Mouse (Mus musculus): ENCODE data around the gene Sec31b.

Sec31b gene

DNA sequence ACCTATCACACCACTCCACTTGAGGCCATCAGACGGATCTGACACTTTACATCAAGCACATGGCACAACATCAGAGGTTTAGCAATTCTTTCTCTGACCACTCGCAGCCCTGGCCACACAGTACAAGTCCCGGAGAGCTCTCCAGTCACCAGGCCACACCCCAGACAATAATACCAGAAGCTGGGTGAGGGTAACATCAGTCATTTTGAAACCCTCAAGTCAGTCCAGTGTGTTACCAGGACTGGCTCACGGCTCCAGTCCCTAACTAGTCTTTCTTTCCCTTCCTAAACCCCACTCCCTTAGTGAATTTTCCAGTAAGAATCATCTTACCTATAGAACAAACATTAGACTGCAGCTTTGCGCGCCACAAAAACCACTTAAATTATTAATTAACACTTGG lies 15.6 kb downstream of the Sec31b start:
- DNase-seq (ENCODE audit: inconsistent ontology term) = no peak

DNA sequence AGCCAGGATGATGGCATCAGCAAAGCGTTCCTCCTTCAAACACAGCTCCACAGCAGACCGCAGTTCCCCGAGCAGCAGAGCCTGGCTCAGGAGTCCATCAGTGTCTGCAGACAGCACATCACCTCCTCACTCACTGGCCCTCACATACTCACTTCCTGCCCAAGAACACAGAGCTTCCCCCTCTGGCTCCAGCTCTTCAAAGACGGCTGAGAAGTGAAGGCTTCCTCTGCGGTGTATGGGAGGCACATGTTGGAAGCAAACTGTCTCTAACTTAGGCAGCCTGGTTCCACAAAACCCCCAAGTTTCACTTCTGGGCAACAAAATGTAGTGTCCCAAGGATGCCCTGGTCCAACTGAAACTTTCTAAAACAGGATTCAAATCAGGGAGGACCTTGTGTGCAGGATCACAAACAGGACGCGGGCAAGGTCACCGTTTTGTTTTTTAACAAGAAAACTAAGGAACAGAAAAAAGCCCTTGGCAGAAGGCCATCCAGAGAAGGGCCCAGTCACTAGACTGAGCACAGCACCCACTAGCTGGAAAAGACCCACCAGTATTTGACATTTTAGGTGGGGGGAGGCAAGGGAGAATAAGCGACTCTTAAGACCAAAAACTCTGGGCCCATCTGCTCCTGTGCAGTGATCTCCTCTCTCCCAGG lies 20.0 kb downstream of the Sec31b start:
- DNase-seq (ENCODE audit: inconsistent ontology term) = no peak

DNA sequence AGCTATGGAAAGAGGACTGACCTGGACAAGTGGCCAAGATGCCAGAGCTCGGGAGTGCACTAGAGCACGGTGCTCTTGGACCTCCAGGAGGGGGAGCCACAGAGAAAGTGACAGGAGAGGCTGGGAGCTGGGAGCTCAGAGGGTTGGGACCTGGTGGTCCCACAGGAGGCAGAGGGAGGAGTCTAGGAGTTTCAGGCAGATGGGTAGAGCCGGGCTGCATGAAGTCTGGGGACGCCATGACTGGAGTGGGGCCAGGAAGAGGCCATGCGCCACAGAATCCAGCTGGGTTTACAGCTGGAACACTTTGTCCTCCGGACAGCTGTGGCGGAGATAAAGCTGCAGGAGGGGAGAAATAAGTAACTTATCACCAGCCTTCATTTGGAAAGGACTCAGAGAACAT lies 26.5 kb downstream of the Sec31b start:
- no peak for DNase-seq (ENCODE audit: inconsistent ontology term)

DNA sequence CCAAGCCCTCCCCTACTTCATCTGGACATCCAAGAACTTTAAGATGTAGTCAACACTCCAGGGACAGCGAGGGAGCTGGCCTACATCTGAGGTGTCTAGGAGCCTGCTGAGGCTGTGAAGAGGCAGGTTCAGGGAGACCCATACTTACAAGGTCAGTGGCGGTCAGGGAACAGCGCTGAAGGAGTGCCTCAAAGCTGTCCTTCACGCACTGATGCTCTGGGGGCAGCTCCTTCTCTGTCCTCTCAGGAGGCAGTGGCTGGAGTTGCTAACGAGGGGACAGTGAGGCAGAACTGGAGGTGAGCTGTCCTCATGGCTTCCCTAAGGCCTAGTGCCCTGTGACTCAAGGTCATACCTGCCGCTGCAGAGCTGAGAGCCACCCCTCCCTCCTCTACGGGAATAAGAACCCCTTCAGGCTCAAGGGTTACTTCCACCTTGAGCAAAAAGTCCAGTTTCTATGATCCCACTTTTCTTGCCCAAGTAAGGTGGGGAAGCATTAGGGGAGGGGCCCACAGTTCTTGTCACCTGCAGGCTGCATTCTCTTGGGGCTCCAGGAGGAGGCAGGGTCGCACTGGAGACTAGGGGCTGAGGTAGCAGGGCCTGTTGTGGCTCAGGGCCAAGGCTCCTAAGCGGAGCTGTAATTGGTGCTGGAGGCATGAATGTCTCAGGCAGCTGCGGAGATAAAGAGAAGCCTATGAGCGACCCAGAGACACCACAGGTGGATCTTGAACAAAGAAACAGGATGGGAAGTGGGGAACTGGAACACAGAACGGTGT lies 27.5 kb downstream of the Sec31b start:
- no peak for DNase-seq (ENCODE audit: inconsistent ontology term)

DNA sequence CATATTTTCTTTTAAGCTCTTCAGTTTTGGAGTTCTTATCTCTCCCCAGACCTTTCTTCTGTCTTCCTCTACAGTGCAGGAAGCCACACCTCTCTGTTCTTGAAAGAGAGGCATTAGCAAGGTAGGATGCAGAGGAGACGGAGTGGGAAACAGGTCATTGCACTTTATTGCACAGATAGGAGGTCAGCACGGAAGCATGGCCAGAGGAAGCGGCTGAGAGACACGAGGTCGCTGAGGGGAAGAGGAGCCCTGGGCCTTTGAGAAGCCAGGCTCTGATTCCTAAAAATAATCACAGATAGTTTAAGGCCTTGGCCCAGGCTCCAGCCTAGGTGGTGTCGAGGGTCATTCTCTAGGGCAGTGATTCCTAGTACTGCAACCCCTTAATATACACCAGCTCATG lies 29.9 kb downstream of the Sec31b start:
- DNase-seq (ENCODE audit: inconsistent ontology term) = no peak

DNA sequence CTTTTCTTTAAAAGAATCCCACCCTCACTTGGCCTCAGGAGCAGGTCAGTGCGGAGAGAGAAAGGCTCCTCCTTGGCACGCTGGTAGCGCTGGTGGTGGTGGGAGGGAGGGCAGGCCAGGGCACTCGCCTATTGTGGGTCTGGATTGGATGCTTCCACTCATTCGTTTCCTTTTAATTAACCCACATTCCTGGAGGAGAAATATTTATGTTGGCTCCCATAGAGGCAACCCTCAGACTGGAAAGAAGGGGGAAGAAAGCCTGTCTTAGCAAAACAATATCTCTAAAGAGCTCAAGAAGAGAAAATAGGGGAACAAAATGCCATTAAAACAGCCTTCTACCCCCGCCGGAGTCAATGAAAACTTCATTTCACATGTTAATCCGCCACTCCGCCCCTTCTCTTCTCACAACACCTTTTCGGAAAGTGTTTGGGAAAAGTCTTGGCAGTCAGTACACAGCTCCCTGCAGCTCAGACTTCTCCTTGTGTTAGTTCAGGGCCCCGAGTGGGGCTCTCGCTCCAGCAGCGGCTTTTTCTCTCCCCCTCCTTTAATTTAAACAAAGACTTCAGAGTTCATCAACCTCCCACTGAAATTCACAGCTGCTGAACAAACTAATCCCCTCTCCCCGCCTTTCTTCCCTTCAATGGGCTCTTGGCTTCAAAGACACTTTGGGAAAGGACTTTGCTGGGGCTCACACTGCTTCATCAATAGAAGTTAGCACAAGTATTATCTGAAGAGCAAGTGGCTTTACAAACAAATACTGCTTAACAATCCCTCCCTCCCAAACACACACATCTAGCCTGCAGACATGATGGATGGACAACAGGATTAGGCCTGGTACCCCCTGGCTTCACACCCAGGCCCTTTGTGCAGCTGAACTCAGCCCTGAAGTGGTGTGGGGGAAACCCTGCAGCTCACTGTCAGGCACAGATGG lies 30.9 kb downstream of the Sec31b start:
- DNase-seq (ENCODE audit: inconsistent ontology term) = peak; percentile 86

DNA sequence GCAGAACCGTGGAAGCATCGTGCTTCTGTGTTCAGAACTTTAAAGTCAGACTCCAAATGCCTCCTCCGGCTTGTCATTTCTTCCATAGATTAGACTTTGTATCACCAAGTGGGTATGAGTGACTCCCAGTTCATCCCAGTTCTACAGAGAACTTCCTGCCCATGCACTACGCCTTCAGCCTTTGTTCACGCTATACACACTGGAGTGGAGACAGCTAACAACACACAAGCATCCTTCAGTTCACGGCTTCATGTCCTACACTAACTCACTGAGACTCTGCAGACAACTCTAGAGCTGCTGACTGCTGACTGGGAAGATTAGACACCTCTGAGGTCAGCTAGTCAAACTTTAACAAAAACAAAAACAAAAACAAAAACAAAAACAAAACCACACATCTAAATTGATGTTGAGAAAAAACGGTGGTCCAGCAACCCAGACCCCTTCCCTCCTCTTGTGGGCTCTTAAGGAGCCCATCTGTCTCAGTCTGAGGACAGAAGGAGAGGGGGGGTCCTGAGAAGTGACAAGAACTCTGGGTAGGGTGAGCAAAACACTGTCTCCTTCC lies 31.7 kb downstream of the Sec31b start:
- no peak for DNase-seq (ENCODE audit: inconsistent ontology term)

DNA sequence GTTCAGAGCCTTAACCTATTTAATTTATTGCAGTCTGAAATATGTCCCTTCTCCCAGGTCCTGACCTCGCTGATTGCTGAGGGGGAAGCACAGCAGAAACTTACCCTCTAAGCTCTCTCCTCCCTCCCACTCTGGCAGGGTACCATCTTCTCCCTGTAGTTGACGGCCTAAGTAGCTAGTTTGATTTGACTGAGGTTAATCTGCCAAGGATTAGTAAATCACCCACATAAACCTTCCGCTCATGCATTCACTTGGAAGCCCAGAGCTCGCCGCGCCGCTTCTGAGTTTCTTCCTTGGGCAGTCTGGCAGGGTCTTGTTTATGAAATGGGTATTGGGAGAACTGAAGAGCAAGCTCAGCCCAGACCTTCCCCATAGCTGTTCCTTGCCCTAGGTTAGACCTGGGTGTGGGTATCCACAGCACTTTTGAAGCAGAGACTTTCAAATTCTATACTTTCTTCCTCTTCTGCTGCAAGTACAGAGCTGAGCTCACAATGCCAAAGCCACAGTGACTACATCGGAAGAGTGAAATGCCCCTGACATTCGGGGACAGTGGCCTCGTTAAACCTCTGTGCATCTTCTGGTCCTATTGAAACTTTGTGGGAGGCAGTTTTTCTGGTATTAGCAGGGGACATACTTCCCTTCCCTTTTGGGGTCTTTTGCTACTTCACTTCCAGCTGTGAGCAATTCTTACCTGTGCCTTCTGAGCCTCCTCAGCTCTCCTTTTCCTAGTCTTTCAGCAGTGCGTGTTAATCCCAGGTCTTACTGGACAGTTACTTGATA lies 32.4 kb downstream of the Sec31b start:
- no peak for DNase-seq (ENCODE audit: inconsistent ontology term)

DNA sequence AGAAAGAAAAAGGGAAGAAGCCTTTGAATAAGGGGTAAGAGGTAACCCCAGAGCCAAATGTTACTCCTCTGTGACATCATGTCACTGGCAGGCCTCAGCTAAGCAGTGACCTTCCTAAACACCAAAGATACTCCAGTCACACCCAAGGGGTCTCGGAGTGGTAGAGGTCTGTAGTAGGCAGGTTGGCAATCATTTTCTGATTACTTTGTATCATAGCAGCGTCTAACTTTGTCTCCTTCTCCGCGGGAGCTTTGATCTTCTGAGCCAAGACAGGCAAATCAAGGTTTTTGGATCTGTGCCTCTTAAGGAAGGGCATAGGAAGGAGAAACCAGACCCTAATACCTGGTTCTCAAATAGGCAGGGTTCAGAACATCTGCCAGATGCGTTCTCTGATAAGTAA lies 33.1 kb downstream of the Sec31b start:
- no peak for DNase-seq (ENCODE audit: inconsistent ontology term)

DNA sequence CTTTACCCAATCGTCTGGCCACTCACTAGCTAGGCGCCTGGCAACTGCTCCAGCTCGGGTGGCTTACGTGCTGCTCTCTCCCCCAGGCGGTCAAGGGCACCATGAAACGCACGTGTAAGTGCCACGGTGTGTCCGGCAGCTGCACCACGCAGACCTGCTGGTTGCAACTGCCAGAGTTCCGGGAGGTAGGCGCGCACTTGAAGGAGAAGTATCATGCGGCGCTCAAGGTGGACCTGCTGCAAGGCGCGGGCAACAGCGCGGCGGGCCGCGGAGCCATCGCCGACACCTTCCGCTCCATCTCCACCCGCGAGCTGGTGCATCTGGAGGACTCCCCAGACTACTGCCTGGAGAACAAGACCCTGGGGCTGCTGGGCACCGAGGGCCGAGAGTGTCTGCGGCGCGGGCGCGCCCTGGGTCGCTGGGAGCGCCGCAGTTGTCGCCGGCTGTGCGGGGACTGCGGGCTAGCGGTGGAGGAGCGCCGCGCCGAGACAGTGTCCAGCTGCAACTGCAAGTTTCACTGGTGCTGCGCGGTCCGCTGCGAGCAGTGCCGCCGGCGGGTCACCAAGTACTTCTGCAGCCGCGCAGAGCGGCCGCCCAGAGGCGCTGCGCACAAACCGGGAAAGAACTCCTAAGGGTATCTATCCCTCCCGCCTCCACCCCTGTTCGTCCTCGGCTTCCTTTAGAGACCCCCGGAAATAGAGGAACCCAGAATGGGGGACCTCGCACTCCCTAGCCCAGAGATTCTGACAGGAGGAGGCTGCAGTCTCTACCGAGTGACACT lies 34.0 kb downstream of the Sec31b start:
- peak; percentile 61 for DNase-seq (ENCODE audit: inconsistent ontology term)

DNA sequence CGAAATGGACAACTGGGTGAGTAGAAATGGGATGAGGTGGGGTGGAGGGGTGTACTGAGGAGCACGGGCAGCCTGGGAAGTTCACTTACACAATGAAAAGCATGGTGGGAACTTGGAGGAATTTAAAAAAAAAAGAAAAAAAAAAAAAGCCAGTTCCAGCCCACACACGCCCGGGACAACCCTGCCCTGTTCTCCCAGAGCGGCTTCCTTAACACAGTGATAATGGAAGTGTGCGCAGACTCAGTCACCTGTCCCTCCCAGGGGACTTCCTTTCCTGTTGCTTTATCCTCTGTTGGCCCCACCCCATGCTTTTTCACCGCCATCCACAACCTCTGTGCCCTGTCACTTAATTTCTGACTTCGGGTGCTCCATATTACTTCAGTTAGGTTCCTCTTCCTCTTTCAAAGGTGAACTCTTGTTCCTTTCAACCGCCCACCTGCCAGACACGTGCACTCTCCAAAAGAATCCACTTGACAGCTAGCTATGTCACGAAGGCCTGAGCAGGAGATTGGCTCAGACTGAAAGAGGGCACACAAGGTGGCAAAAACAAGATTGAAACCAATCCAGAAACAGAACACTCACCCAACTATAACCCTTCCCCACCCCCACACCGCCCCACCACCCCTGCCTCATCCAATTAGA lies 35.0 kb downstream of the Sec31b start:
- no peak for DNase-seq (ENCODE audit: inconsistent ontology term)

DNA sequence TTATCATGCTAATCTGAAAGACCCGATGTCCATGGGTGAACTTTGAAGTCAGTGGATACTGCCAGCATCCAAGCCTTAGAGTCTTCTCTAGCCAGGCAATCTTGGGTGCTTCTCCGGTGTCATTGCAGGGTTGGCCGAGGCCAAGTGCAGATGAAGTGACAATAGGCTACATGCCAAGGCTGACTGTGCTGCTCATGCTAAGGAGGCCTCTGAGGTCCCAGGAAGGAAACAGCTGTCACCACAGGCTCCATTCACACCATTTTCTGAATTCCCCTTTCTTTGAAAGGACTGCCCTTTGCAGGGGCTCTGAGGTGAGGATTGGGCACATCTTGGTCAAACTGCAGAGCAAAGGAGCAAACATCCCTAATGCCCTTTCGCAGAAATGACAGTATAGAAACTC lies 42.9 kb downstream of the Sec31b start:
- no peak for DNase-seq (ENCODE audit: inconsistent ontology term)

DNA sequence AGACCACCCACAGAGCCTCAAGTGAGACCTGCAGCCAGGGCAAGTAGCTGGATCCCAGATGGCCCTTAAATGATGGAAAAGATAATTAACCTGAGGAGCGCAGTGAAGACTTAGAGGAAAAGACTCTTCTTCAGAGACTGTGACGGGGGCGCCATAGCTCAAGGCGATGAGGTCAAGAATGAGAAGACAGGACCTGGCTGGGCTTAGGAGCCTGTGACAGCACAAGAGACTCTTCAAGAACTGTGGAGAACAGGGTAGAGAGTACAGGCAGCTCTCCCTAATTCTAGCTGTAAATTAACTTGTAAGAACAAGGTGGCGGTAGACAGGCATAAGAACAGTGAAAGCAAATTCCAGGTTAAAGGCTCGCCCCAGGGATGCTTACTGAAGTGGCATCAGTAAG lies 43.7 kb downstream of the Sec31b start:
- DNase-seq (ENCODE audit: inconsistent ontology term) = no peak

DNA sequence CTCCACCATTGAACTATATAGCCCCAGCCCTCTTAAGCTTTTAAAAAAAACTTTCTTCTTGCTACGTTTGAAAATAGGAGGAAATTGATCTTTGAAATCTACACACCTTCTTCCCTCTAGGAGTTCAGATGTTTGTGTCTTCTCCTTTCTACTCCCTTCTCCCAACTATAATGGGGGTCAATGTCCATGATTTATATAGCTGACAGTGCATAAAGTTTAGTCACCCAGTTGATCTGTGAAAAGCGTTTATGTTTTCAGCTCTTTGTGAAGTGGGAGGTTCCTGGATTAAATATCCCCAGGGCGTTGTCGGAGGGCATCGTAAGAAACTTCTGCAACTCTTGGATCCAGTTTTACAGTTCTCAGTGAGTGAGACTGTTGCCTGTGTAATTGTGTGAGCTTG lies 45.4 kb downstream of the Sec31b start:
- DNase-seq (ENCODE audit: inconsistent ontology term) = no peak

DNA sequence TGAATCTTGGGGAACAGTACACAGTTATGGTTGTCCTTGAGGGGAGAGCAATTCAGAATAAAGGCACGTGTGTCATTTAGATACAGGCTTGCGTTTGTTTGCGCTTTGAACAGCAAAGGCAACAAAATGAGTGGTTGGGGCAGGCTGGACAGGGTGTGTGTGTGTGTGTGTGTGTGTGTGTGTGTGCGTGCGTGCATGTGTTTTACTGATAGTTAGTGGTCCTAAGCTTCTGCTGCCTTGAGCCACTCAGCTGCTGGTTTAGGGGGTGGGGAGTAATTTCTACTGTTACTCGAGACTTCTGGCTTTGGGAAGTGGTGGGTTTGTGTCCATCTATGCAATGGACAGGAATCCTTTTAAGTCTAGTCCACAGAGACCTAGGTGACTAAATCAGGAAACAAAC lies 46.7 kb downstream of the Sec31b start:
- DNase-seq (ENCODE audit: inconsistent ontology term) = no peak

DNA sequence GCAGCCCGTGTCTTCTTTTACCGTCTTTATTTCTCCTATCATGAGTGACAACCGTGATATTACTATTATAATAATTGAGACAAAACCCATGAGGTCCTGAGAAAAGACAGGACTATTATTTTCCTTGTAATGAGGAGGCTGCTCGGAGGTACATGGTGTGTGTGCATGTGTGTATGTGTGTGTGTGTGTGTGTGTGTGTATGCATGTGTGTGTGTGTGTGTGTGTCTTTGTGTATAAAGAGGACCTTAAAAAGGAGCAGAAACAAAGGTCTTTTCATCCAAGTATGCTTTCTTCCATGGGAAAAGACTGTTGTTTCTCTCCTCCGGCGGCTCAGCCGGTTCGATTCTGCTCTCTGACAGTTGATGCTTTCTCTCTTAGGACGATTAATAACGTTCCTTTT lies 48.7 kb downstream of the Sec31b start:
- no peak for DNase-seq (ENCODE audit: inconsistent ontology term)

DNA sequence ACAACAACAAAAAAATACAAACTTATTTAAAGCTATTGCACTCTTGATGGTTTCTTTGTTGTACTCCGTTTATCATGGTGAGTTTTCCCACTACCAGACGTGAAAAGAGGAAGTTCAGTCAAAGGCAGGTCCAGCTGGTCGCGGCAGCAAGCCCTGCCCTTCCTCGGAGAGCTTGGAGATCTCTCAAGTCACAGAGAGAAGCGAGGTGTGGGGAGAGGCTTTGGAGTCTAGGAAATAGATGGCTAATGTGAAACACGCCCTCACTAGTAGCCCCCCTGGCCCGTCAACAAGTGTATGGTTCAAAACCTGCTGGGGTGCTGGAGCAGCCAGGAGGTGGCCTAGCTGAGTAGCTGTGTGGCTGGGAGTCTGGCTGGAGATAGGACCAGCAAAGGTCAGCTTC lies 49.2 kb downstream of the Sec31b start:
- DNase-seq (ENCODE audit: inconsistent ontology term) = no peak

DNA sequence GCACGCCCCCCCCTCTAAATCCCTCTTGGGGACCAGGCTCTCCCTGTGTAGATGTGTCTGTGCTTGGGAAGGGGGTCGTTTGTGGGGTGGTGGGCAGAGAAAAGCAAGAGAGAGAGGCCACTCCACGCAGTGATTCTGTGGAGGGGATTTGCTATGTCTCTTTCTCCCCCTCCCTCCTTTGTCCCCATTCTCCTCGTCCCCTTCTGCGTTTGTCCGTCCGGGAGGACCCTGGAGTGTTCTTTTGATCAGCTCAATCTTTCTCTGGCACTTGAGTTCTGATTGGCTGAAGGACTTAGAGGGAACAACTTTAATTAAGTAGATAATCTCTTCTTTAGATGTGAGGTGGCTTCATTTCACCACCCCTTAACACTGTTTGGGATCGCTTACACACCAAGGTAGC lies 52.5 kb downstream of the Sec31b start, which contains the start of gene Wnt8b:
Wnt8b (plus strand) TSS at position 345 of the 400 bp plus-strand sequence.
- DNase-seq (ENCODE audit: inconsistent ontology term) = no peak

DNA sequence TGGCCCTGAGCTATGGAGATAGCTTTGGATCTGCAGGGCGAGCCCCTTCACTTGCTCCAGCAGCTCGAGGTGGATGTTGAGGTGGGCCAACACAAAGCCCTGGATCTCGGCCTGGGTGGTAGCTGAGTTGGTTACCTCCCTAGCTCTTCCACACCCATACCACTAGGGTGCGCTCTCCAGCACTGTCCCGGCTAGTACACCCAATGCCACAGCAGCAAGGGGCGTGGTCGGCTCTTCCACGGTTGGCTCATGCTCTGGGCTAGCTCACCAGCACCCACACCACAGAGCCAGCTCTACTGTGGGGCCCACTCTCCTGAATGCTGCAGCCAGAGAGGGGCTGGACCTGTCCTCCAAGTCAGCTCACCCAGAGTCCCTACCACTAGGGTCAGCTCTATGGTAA lies 58.4 kb downstream of the Sec31b start:
- no peak for DNase-seq (ENCODE audit: inconsistent ontology term)

DNA sequence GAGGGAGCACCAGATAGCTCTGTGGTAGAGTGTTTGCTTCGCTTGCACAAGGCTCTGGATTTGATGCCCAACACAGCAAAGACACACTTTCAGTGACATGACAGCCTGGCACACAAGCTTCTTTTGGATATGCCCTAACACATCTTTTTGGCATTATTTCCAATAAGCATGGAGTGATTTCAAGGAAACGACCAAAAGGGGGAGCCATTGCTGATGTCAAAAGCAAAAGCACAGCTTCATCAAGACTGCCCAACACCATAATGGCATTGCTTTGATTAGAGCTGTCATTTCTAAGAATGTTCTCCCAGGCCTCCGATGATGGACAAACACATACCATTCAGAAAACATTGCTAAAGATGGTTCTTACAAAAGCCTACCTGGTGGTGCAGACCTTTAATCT lies 69.1 kb downstream of the Sec31b start:
- DNase-seq (ENCODE audit: inconsistent ontology term) = no peak

All from Muller cell, postnatal 12 days (primary cell).